Mouse (Mus musculus) lung, postnatal 4 days (tissue): Measurements from ENCODE around the gene Ly6g6f.
A peak's percentile ranks its signal among the peaks of the same experiment; 100 is the strongest.
"Not testable (repeated sequence)": the region's sequence is repeated elsewhere in the genome, so short reads cannot be mapped to it uniquely, and the experiment has no call there.

ENCODE experiments used
- DNase-seq, 2 experiments: peaks; one replicate each; pipeline ENCODE4 v3.0.0; 2021

Gene Ly6g6f

GRCm38 (mm10) chr17:35085208-35085865 is at the start of gene Ly6g6f:
TSS of gene Ly6g6f (minus strand) at chr17:35085610.
- no peak for DNase-seq

- DNase-seq = peak; percentile 95
Measured at GRCm38 (mm10) chr17:35134801-35135590, 49.6 kb upstream of the Ly6g6f start, which contains the start of gene Bag6. TSS of gene Bag6 (plus strand) at chr17:35135178.

GRCm38 (mm10) chr17:35133517-35133916 is 48.1 kb upstream of the Ly6g6f start:
- no peak for DNase-seq

GRCm38 (mm10) chr17:35132174-35132560 is 46.8 kb upstream of the Ly6g6f start:
- no peak for DNase-seq

- DNase-seq = no peak
Measured at GRCm38 (mm10) chr17:35131500-35132173, 46.2 kb upstream of the Ly6g6f start, which contains the start of gene Apom. TSS of gene Apom (minus strand) at chr17:35132050.

GRCm38 (mm10) chr17:35131038-35131437 is 45.6 kb upstream of the Ly6g6f start:
- no peak for DNase-seq

- no peak for DNase-seq
Measured at GRCm38 (mm10) chr17:35128996-35129395, 43.6 kb upstream of the Ly6g6f start.

- no peak for DNase-seq
Measured at GRCm38 (mm10) chr17:35127017-35127416, 41.6 kb upstream of the Ly6g6f start.

- peak; percentile 85 to 88 for DNase-seq
Measured at GRCm38 (mm10) chr17:35126206-35126611, 40.8 kb upstream of the Ly6g6f start, which contains the start of gene D17H6S53E. TSS of gene D17H6S53E (plus strand) at chr17:35126373.

- DNase-seq = no peak
Measured at GRCm38 (mm10) chr17:35125578-35125977, 40.2 kb upstream of the Ly6g6f start.

GRCm38 (mm10) chr17:35125081-35125480 is 39.7 kb upstream of the Ly6g6f start:
- DNase-seq = no peak

GRCm38 (mm10) chr17:35124261-35124896 is 39.0 kb upstream of the Ly6g6f start:
- not testable (repeated sequence) for DNase-seq

- not testable (repeated sequence) for DNase-seq
Measured at GRCm38 (mm10) chr17:35123287-35123686, 37.9 kb upstream of the Ly6g6f start.

- peak; percentile 63 to 65 for DNase-seq
Measured at GRCm38 (mm10) chr17:35121871-35122303, 36.5 kb upstream of the Ly6g6f start, which contains the start of gene Csnk2b. TSS of gene Csnk2b (minus strand) at chr17:35122053.

GRCm38 (mm10) chr17:35121143-35121799 is 35.9 kb upstream of the Ly6g6f start, which contains the start of gene Gpank1:
TSS of gene Gpank1 (plus strand) at chr17:35121455.
- DNase-seq = peak; percentile 97 to 99

GRCm38 (mm10) chr17:35120745-35121142 is 35.3 kb upstream of the Ly6g6f start:
- DNase-seq = no peak

GRCm38 (mm10) chr17:35115046-35116019 is 29.9 kb upstream of the Ly6g6f start, which contains the start of gene Ly6g5b:
TSS of gene Ly6g5b (minus strand) at chr17:35115428.
- DNase-seq = peak; percentile 50 to 51

GRCm38 (mm10) chr17:35111774-35112173 is 26.4 kb upstream of the Ly6g6f start:
- DNase-seq = no peak

- DNase-seq = no peak
Measured at GRCm38 (mm10) chr17:35108097-35108496, 22.7 kb upstream of the Ly6g6f start, which contains the start of gene Ly6g5c. TSS of gene Ly6g5c (plus strand) at chr17:35108279.

GRCm38 (mm10) chr17:35106522-35106921 is 21.1 kb upstream of the Ly6g6f start:
- no peak for DNase-seq
